Mouse (Mus musculus) left cerebral cortex, adult 18-20 months (tissue): ENCODE measurements around the gene Lrrc55. TPM values are rescaled to one million over a fixed set of nuclear protein-coding genes. Genes with fewer than 3 reads are reported as not detected.
A peak's percentile ranks its signal among the peaks of the same experiment; 100 is the strongest.
"Not testable (repeated sequence)": the region's sequence is repeated elsewhere in the genome, so short reads cannot be mapped to it uniquely, and the experiment has no call there.

Experiments used
- DNase-seq, 2 experiments: peaks; one replicate each; pipeline ENCODE4 v3.0.0; 2021 to 2022; ENCODE audit warnings: low spot score in 2 of 2, mixed read lengths in 1 of 2
- long read RNA-seq, 2 experiments: library from polyadenylated mRNA; stranded (forward); transcript quantifications; one replicate each; pipeline ENCODE4 v2.0.0; 2021
- total RNA-seq, 2 experiments: library from RNA; stranded (reverse); gene quantifications; 2 replicates each; pipeline ENCODE4 v1.2.3; 2021

Gene Lrrc55
- 10 to 100 TPM; 27.2 to 36.9 TPM for total RNA-seq
- long read RNA-seq, experiment 1, partial matches to known transcripts, result 0 of 6 reads
- long read RNA-seq, experiment 1, other reads (novel, unspliced or antisense), result 5 of 6 reads
- long read RNA-seq, experiment 2, partial matches to known transcripts, result 0 of 7 reads
- long read RNA-seq, experiment 2, other reads (novel, unspliced or antisense), result 6 of 7 reads

GRCm38 (mm10) chr2:85196901-85197300 is at the start of gene Lrrc55:
TSS of gene Lrrc55 (minus strand) at chr2:85197197.
- DNase-seq, result no peak

GRCm38 (mm10) chr2:85246506-85247082 is 49.6 kb upstream of the Lrrc55 start:
- DNase-seq, result peak; percentile 81 to 85

- no peak for DNase-seq
Measured at GRCm38 (mm10) chr2:85245737-85246136, 48.7 kb upstream of the Lrrc55 start.

- DNase-seq, result no peak
Measured at GRCm38 (mm10) chr2:85238068-85238667, 41.2 kb upstream of the Lrrc55 start.

GRCm38 (mm10) chr2:85237231-85237630 is 40.2 kb upstream of the Lrrc55 start:
- not testable (repeated sequence) for DNase-seq

GRCm38 (mm10) chr2:85230771-85231511 is 33.9 kb upstream of the Lrrc55 start:
- DNase-seq, result no peak

- DNase-seq, result no peak
Measured at GRCm38 (mm10) chr2:85229606-85230005, 32.6 kb upstream of the Lrrc55 start.

- DNase-seq, result no peak
Measured at GRCm38 (mm10) chr2:85227816-85228335, 30.9 kb upstream of the Lrrc55 start.

- peak in 1 of 2 experiments; percentile 12 for DNase-seq
Measured at GRCm38 (mm10) chr2:85224221-85225179, 27.5 kb upstream of the Lrrc55 start.

- DNase-seq, result no peak
Measured at GRCm38 (mm10) chr2:85216606-85217005, 19.6 kb upstream of the Lrrc55 start.

- peak; percentile 76 to 79 for DNase-seq
Measured at GRCm38 (mm10) chr2:85213746-85214145, 16.7 kb upstream of the Lrrc55 start.

- DNase-seq, result no peak
Measured at GRCm38 (mm10) chr2:85209301-85209700, 12.3 kb upstream of the Lrrc55 start.

GRCm38 (mm10) chr2:85205170-85205569 is 8.2 kb upstream of the Lrrc55 start:
- no peak for DNase-seq

GRCm38 (mm10) chr2:85198011-85198965 is 1.3 kb upstream of the Lrrc55 start:
- peak; percentile 39 to 60 for DNase-seq

GRCm38 (mm10) chr2:85194566-85194965 is 2.4 kb downstream of the Lrrc55 start:
- DNase-seq, result no peak

GRCm38 (mm10) chr2:85187582-85188151 is 9.3 kb downstream of the Lrrc55 start:
- no peak for DNase-seq

- no peak for DNase-seq
Measured at GRCm38 (mm10) chr2:85178139-85178800, 18.7 kb downstream of the Lrrc55 start.

GRCm38 (mm10) chr2:85173545-85173944 is 23.5 kb downstream of the Lrrc55 start:
- no peak for DNase-seq

GRCm38 (mm10) chr2:85172763-85173103 is 24.3 kb downstream of the Lrrc55 start:
- no peak for DNase-seq
